Mouse (Mus musculus): ENCODE data around the gene Cadm1. TPM values are rescaled to one million over a fixed set of nuclear protein-coding genes. Genes with fewer than 3 reads are reported as not detected.
A peak's percentile ranks its signal among the peaks of the same experiment; 100 is the strongest.

Gene Cadm1
- polyA plus RNA-seq, 1 experiment from 2014 or later = 41.3 TPM

GRCm38 (mm10) chr9:47516238-47516637 is 13.7 kb upstream of the Cadm1 start:
- no peaks in the 10 kb centered on the region for H3K9me3 ChIP-seq (replicated peaks; ENCODE audit: control insufficient read depth, low read length)
- no peak overlapping the region for H3K9ac ChIP-seq (ENCODE audit: low read length)
- H3K27me3 ChIP-seq (ENCODE audit: control insufficient read depth, insufficient read depth, low read length) = no peaks in the 10 kb centered on the region; the same call in 1 of the 2 replicates
- 50% methylated on average over 4 of the region's 4 CpGs for WGBS
- ATAC-seq (ENCODE audit: insufficient read depth, low FRiP score) = no peak
- H3K4me1 ChIP-seq (ENCODE audit: control insufficient read depth, insufficient read depth, low read length) = no peaks in the 10 kb centered on the region
- no peak overlapping the region for H3K27ac ChIP-seq (ENCODE audit: low read length)
- no peak overlapping the region for H3K4me2 ChIP-seq (ENCODE audit: low read depth, low read length)
- no peak overlapping the region for H3K4me3 ChIP-seq (replicated peaks; ENCODE audit: low read length)
- no peaks in the 10 kb centered on the region for H3K36me3 ChIP-seq (ENCODE audit: control insufficient read depth, insufficient read depth, low read length)

- Histone ChIP-seq H3K9ac (ENCODE audit: low read length) (no peak overlapping the region), H3K4me1 (ENCODE audit: control insufficient read depth, insufficient read depth, low read length) (peaks cover 11% of the 10 kb centered on the region; the same call in 1 of the 2 replicates), H3K27me3 (ENCODE audit: control insufficient read depth, insufficient read depth, low read length) (peaks cover 6% of the 10 kb centered on the region), H3K36me3 (ENCODE audit: control insufficient read depth, insufficient read depth, low read length) (no peaks in the 10 kb centered on the region), H3K9me3 (replicated peaks; ENCODE audit: control insufficient read depth, low read length) (no peaks in the 10 kb centered on the region), H3K4me2 (ENCODE audit: low read depth, low read length) (no peak overlapping the region), H3K4me3 (replicated peaks; ENCODE audit: low read length) (no peak overlapping the region), H3K27ac (ENCODE audit: low read length) (no peak overlapping the region)
- 93% methylated on average over 9 of the region's 9 CpGs for WGBS
- ATAC-seq (ENCODE audit: insufficient read depth, low FRiP score) = no peak
Measured at GRCm38 (mm10) chr9:47527290-47527689, 2.7 kb upstream of the Cadm1 start.

GRCm38 (mm10) chr9:47527741-47528140 is 2.2 kb upstream of the Cadm1 start:
- Histone ChIP-seq H3K9ac (ENCODE audit: low read length) (no peak overlapping the region), H3K4me3 (replicated peaks; ENCODE audit: low read length) (no peak overlapping the region), H3K4me1 (ENCODE audit: control insufficient read depth, insufficient read depth, low read length) (peaks cover 11% of the 10 kb centered on the region; the same call in 1 of the 2 replicates), H3K36me3 (ENCODE audit: control insufficient read depth, insufficient read depth, low read length) (no peaks in the 10 kb centered on the region), H3K27me3 (ENCODE audit: control insufficient read depth, insufficient read depth, low read length) (peaks cover 6% of the 10 kb centered on the region), H3K27ac (ENCODE audit: low read length) (no peak overlapping the region), H3K4me2 (ENCODE audit: low read depth, low read length) (no peak overlapping the region), H3K9me3 (replicated peaks; ENCODE audit: control insufficient read depth, low read length) (no peaks in the 10 kb centered on the region)
- no peak for ATAC-seq (ENCODE audit: insufficient read depth, low FRiP score)
- 85% methylated on average over 5 of the region's 5 CpGs for WGBS

GRCm38 (mm10) chr9:47529182-47529581 is 791 bp upstream of the Cadm1 start:
- WGBS = 8% methylated on average over 11 of the region's 11 CpGs
- H3K9ac ChIP-seq (ENCODE audit: low read length) = no peak overlapping the region
- H3K4me2 ChIP-seq (ENCODE audit: low read depth, low read length) = peak overlapping the region; percentile 97
- peaks cover 6% of the 10 kb centered on the region for H3K27me3 ChIP-seq (ENCODE audit: control insufficient read depth, insufficient read depth, low read length)
- H3K36me3 ChIP-seq (ENCODE audit: control insufficient read depth, insufficient read depth, low read length) = no peaks in the 10 kb centered on the region
- H3K4me3 ChIP-seq (replicated peaks; ENCODE audit: low read length) = peak overlapping the region; percentile 79
- H3K27ac ChIP-seq (ENCODE audit: low read length) = peak overlapping the region; percentile 83; the same call in 1 of the 2 replicates
- no peaks in the 10 kb centered on the region for H3K9me3 ChIP-seq (replicated peaks; ENCODE audit: control insufficient read depth, low read length)
- no peak for ATAC-seq (ENCODE audit: insufficient read depth, low FRiP score)
- H3K4me1 ChIP-seq (ENCODE audit: control insufficient read depth, insufficient read depth, low read length) = peaks cover 11% of the 10 kb centered on the region; the same call in 1 of the 2 replicates

DNA sequence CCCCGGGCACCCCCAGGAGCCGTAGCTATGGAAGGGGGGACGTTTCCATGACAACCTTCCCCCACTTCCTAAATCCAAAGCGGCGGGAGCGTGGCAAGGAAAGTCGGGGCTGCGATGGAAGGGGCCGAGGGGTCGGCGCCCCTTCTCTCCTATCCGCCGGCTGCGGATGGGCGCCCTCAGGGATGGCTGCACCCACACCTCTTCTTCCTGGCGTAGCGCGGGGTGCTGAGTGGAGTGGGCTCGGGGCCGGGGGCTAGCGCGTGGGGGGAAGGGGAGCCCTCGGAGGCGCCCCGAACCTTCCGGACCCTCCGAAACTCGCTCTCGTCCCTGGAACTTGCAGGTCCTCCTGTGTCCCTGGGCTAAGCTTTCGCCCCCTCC is 560 bp downstream of the Cadm1 start:
- H3K9me3 ChIP-seq (replicated peaks; ENCODE audit: control insufficient read depth, low read length) = no peaks in the 10 kb centered on the region
- H3K9ac ChIP-seq (ENCODE audit: low read length) = peak overlapping the region; percentile 80
- ATAC-seq (ENCODE audit: insufficient read depth, low FRiP score) = peak; percentile 23; the same call in 1 of the 2 replicates
- H3K4me3 ChIP-seq (replicated peaks; ENCODE audit: low read length) = peak overlapping the region; percentile 79
- peak overlapping the region; percentile 97 for H3K4me2 ChIP-seq (ENCODE audit: low read depth, low read length)
- 0% methylated on average over 26 of the region's 30 CpGs for WGBS
- no peaks in the 10 kb centered on the region for H3K36me3 ChIP-seq (ENCODE audit: control insufficient read depth, insufficient read depth, low read length)
- H3K4me1 ChIP-seq (ENCODE audit: control insufficient read depth, insufficient read depth, low read length) = peaks cover 11% of the 10 kb centered on the region; the same call in 1 of the 2 replicates
- no peak overlapping the region for H3K27ac ChIP-seq (ENCODE audit: low read length)
- H3K27me3 ChIP-seq (ENCODE audit: control insufficient read depth, insufficient read depth, low read length) = peaks cover 6% of the 10 kb centered on the region

- Histone ChIP-seq H3K4me2 (ENCODE audit: low read depth, low read length) (peak overlapping the region; percentile 97), H3K9ac (ENCODE audit: low read length) (peak overlapping the region; percentile 80), H3K27me3 (ENCODE audit: control insufficient read depth, insufficient read depth, low read length) (peaks cover 9% of the 10 kb centered on the region), H3K4me3 (replicated peaks; ENCODE audit: low read length) (peak overlapping the region; percentile 79), H3K4me1 (ENCODE audit: control insufficient read depth, insufficient read depth, low read length) (peaks cover 11% of the 10 kb centered on the region; the same call in 1 of the 2 replicates), H3K36me3 (ENCODE audit: control insufficient read depth, insufficient read depth, low read length) (no peaks in the 10 kb centered on the region), H3K9me3 (replicated peaks; ENCODE audit: control insufficient read depth, low read length) (no peaks in the 10 kb centered on the region), H3K27ac (ENCODE audit: low read length) (no peak overlapping the region; the same call in 1 of the 2 replicates)
- ATAC-seq (ENCODE audit: insufficient read depth, low FRiP score) = peak; percentile 3; the same call in 1 of the 2 replicates
- under 1% methylated on average over 106 of the region's 110 CpGs for WGBS
Measured at GRCm38 (mm10) chr9:47530922-47531850, 1.2 kb downstream of the Cadm1 start.

DNA sequence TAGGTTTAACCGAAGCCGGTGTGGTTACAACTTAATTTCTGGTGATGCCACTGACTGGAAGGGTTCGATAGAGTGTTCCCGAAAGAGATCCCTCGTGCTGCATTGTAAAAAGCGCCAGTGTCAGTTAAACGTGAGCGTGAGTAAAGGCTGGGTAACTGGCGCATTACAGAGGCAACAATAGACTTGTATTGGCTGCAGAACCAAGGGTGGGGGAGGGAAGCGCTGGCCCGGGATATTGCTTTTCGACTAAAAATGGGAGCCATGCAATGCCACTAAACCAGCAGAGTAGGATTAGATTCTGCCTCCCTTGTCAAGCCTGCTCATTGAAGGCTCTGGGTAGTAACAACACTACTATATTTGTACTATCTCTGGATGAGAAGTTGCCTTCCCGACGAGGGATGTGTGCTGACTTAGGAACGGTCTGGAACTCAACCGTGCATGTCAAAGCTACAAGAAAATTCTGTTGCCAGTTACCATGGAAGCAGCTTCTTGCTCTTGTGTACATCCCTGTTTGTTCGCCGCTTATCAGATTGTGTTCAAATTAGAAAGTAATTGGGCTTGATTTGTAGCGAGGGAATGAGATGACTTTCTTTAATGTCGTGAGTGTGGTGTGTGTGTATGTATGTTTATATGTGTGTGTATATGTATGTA is 2.4 kb downstream of the Cadm1 start:
- peak overlapping the region; percentile 79 for H3K4me3 ChIP-seq (replicated peaks; ENCODE audit: low read length)
- H3K4me1 ChIP-seq (ENCODE audit: control insufficient read depth, insufficient read depth, low read length) = peaks cover 11% of the 10 kb centered on the region; the same call in 1 of the 2 replicates
- no peak overlapping the region for H3K9ac ChIP-seq (ENCODE audit: low read length)

GRCm38 (mm10) chr9:47533461-47533860 is 3.5 kb downstream of the Cadm1 start:
- Histone ChIP-seq H3K9ac (ENCODE audit: low read length) (no peak overlapping the region), H3K4me2 (ENCODE audit: low read depth, low read length) (0 out of 2 replicates have a peak overlapping the region, but pooled peaks have one; percentile 6), H3K36me3 (ENCODE audit: control insufficient read depth, insufficient read depth, low read length) (no peaks in the 10 kb centered on the region), H3K27me3 (ENCODE audit: control insufficient read depth, insufficient read depth, low read length) (peaks cover 13% of the 10 kb centered on the region), H3K4me3 (replicated peaks; ENCODE audit: low read length) (0 out of 2 replicates have a peak overlapping the region, but pooled peaks have one; percentile 1), H3K9me3 (replicated peaks; ENCODE audit: control insufficient read depth, low read length) (no peaks in the 10 kb centered on the region), H3K4me1 (ENCODE audit: control insufficient read depth, insufficient read depth, low read length) (peaks cover 11% of the 10 kb centered on the region; the same call in 1 of the 2 replicates), H3K27ac (ENCODE audit: low read length) (no peak overlapping the region)
- WGBS = 44% methylated on average over 8 of the region's 8 CpGs
- ATAC-seq (ENCODE audit: insufficient read depth, low FRiP score) = no peak

More for the DNA sequence above, 2.4 kb downstream of the Cadm1 start:
- Histone ChIP-seq H3K27ac (ENCODE audit: low read length) (no peak overlapping the region), H3K27me3 (ENCODE audit: control insufficient read depth, insufficient read depth, low read length) (peaks cover 9% of the 10 kb centered on the region), H3K36me3 (ENCODE audit: control insufficient read depth, insufficient read depth, low read length) (no peaks in the 10 kb centered on the region), H3K4me2 (ENCODE audit: low read depth, low read length) (peak overlapping the region; percentile 97), H3K9me3 (replicated peaks; ENCODE audit: control insufficient read depth, low read length) (no peaks in the 10 kb centered on the region)
- 9% methylated on average over 20 of the region's 20 CpGs for WGBS
- ATAC-seq (ENCODE audit: insufficient read depth, low FRiP score) = no peak

Data from stomach, embryonic 16.5 days (tissue).